Mouse (Mus musculus) forebrain, embryonic 11.5 days (tissue): Measurements from ENCODE around the gene Abca2. TPM values are rescaled to one million over a fixed set of nuclear protein-coding genes. Genes with fewer than 3 reads are reported as not detected.

Experiments used
- ATAC-seq: fragments of 200-750 bp; cut with Nextera tagmentation; replicated peaks from 2 replicates; pipeline ENCODE4 v1.8.0; 2017; ENCODE audit warnings: moderate TSS enrichment; ENCODE audit not compliant: low FRiP score
- DNase-seq: peaks from one replicate; pipeline ENCODE4 v3.0.0-alpha.2; 2017; ENCODE audit warnings: low spot score
- H3K27ac ChIP-seq: fragments of 300-500 bp; sonication (generic); 2 replicates; pipeline ENCODE4 v1.5.1; 2014; ENCODE audit warnings: low read depth, low read length
- H3K27me3 ChIP-seq: fragments of 300-500 bp; sonication (generic); 2 replicates; pipeline ENCODE4 v1.6.1; 2014; ENCODE audit warnings: mild to moderate bottlenecking, low read length, mixed read lengths; ENCODE audit not compliant: control insufficient read depth, insufficient read depth
- H3K36me3 ChIP-seq: fragments of 300-500 bp; sonication (generic); 2 replicates; pipeline ENCODE4 v1.6.1; 2014; ENCODE audit warnings: mild to moderate bottlenecking, low read length, moderate library complexity, mixed read lengths; ENCODE audit not compliant: control insufficient read depth, insufficient read depth
- H3K4me1 ChIP-seq: fragments of 300-500 bp; sonication (generic); replicated peaks from 2 replicates; pipeline ENCODE4 v1.6.1; 2014; ENCODE audit warnings: low read length, mixed read lengths; ENCODE audit not compliant: control insufficient read depth, insufficient read depth
- H3K4me2 ChIP-seq: fragments of 300-500 bp; sonication (generic); 2 replicates; pipeline ENCODE4 v1.6.1; 2014; ENCODE audit warnings: low read depth, mild to moderate bottlenecking, low read length, moderate library complexity, mixed read lengths; ENCODE audit not compliant: severe bottlenecking
- H3K4me3 ChIP-seq: fragments of 300-500 bp; sonication (generic); 2 replicates; pipeline ENCODE4 v1.5.1; 2014; ENCODE audit warnings: low read depth, low read length
- H3K9ac ChIP-seq: fragments of 300-500 bp; sonication (generic); 2 replicates; pipeline ENCODE4 v1.6.1; 2014; ENCODE audit warnings: low read length
- H3K9me3 ChIP-seq: fragments of 300-500 bp; sonication (generic); 2 replicates; pipeline ENCODE4 v1.6.1; 2016; ENCODE audit warnings: low read length, mixed read lengths; ENCODE audit not compliant: control insufficient read depth
- WGBS: fragments of 180-500 bp; shearing (Covaris S2); extraction: QIAGEN DNeasy Blood & Tissue Kit; methylation state at CpG from one replicate; pipeline ENCODE4 v1.1.7; 2014; 5-methylcytosine and 5-hydroxymethylcytosine counted together
- microRNA-seq: library from miRNA; unstranded; fragments of <30 nt; microRNA quantifications from one replicate; pipeline ENCODE4, GENCODE M21; 2016; ENCODE audit not compliant: insufficient number of aligned reads
- polyA plus RNA-seq: library from polyadenylated mRNA; unstranded; fragments of >200 nt; fragmentation: Nextera tagmentation; extraction: Ambion mirVana; gene quantifications from 2 replicates; pipeline ENCODE4 v1.2.1, GENCODE M21; 2014

Gene Abca2
- polyA plus RNA-seq, 1 experiment from 2014 or later = 9.9 TPM

DNA sequence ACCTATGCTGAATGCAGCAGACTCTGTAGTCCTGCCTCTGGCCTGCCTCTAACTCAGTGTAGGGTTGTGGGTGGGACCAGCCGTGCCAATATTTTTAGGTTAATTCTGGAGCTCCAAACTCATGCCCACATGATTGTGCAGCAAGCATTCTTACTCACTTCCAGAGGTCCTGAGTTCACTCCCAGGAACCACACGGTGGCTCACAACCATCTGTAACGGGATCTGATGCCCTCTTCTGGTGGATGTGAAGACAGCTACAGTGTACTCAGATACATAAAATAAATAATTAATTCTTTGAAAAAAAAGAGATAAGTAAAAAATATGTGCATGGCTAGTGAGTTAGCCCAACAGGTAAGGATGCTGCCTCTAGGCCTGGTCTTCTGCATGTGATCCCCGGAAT is 68.0 kb downstream of the Abca2 start:
- Histone ChIP-seq H3K9me3 (no peaks in the 10 kb centered on the region), H3K36me3 (no peaks in the 10 kb centered on the region), H3K4me1 (0 out of 2 replicates have a peak, but pooled peaks cover 3% of the 10 kb centered on the region), H3K4me3 (no peak overlapping the region), H3K27ac (no peak overlapping the region), H3K4me2 (no peak overlapping the region), H3K9ac (no peak overlapping the region), H3K27me3 (no peaks in the 10 kb centered on the region)
- no peak for DNase-seq
- no peak for ATAC-seq
- 39% methylated on average over 4 of the region's 4 CpGs for WGBS

Small RNAs within 50 kb of the gene (microRNA-seq; reads per million reads assigned to microRNA genes)
- not detected for gene Mir3087

Other genes with a start within 250 kb of the Abca2 start
- gene Nrarp, start 247.9 kb upstream of the Abca2 start, polyA plus RNA-seq = 63.6 and 72.1 TPM in 2 replicates
- 1.3 and 1.5 TPM in 2 replicates for gene Tor4a, start 231.8 kb upstream of the Abca2 start, polyA plus RNA-seq
- gene Nelfb, start 217.2 kb upstream of the Abca2 start, polyA plus RNA-seq = 110 TPM in 2 replicates
- not detected in 2 replicates for gene Stpg3, start 214.1 kb upstream of the Abca2 start, polyA plus RNA-seq
- gene Fam166a, start 210.0 kb upstream of the Abca2 start, polyA plus RNA-seq = 0.88 and 1.3 TPM in 2 replicates
- 615 and 680 TPM in 2 replicates for gene Tubb4b, start 204.0 kb upstream of the Abca2 start, polyA plus RNA-seq
- gene Slc34a3, start 194.3 kb upstream of the Abca2 start, polyA plus RNA-seq = not detected in 2 replicates
- gene Rnf224, start 191.9 kb upstream of the Abca2 start, polyA plus RNA-seq = not detected in 2 replicates
- 33.0 and 37.6 TPM in 2 replicates for gene Rnf208, start 186.4 kb upstream of the Abca2 start, polyA plus RNA-seq
- gene Cysrt1, start 186.3 kb upstream of the Abca2 start, polyA plus RNA-seq = not detected in 2 replicates
- 5.1 and 5.8 TPM in 2 replicates for gene AL732309.1, start 181.8 kb upstream of the Abca2 start, polyA plus RNA-seq
- 13.6 and 15.8 TPM in 2 replicates for gene Tmem203, start 173.3 kb upstream of the Abca2 start, polyA plus RNA-seq
- gene Tprn, start 166.1 kb upstream of the Abca2 start, polyA plus RNA-seq = 4.6 and 7.3 TPM in 2 replicates
- 222 and 238 TPM in 2 replicates for gene Ssna1, start 156.3 kb upstream of the Abca2 start, polyA plus RNA-seq
- 116 and 126 TPM in 2 replicates for gene Anapc2, start 156.2 kb upstream of the Abca2 start, polyA plus RNA-seq
- gene Tmem210, start 140.6 kb upstream of the Abca2 start, polyA plus RNA-seq = not detected in 2 replicates
- not detected in 2 replicates for gene Lrrc26, start 138.8 kb upstream of the Abca2 start, polyA plus RNA-seq
- 1.7 and 2.1 TPM in 2 replicates for gene Grin1, start 109.5 kb upstream of the Abca2 start, polyA plus RNA-seq
- 75.7 and 77.8 TPM in 2 replicates for gene Man1b1, start 96.4 kb upstream of the Abca2 start, polyA plus RNA-seq
- gene Dpp7, start 72.3 kb upstream of the Abca2 start, polyA plus RNA-seq = 20.1 and 20.5 TPM in 2 replicates
- gene Uap1l1, start 63.0 kb upstream of the Abca2 start, polyA plus RNA-seq = 3.1 and 5.4 TPM in 2 replicates
- gene Sapcd2, start 56.4 kb upstream of the Abca2 start, polyA plus RNA-seq = 79.0 and 85.0 TPM in 2 replicates
- gene Entpd2, start 32.8 kb upstream of the Abca2 start, polyA plus RNA-seq = 0.23 TPM in 1 of 2 replicates, not detected in the other
- 120 and 128 TPM in 2 replicates for gene Npdc1, start 29.4 kb upstream of the Abca2 start, polyA plus RNA-seq
- not detected in 2 replicates for gene Fut7, start 5.4 kb upstream of the Abca2 start, polyA plus RNA-seq
- 0.61 and 0.77 TPM in 2 replicates for gene Clic3, start 28.1 kb downstream of the Abca2 start, polyA plus RNA-seq
- 22.9 and 24.2 TPM in 2 replicates for gene Paxx, start 32.4 kb downstream of the Abca2 start, polyA plus RNA-seq
- gene Ptgds, start 41.3 kb downstream of the Abca2 start, polyA plus RNA-seq = 0.69 and 0.73 TPM in 2 replicates
- not detected in 2 replicates for gene Lcn12, start 65.2 kb downstream of the Abca2 start, polyA plus RNA-seq
- 96.1 and 102 TPM in 2 replicates for gene Fbxw5, start 72.0 kb downstream of the Abca2 start, polyA plus RNA-seq
- 5.5 and 5.9 TPM in 2 replicates for gene C8g, start 73.0 kb downstream of the Abca2 start, polyA plus RNA-seq
- 37.2 and 40.1 TPM in 2 replicates for gene Traf2, start 118.2 kb downstream of the Abca2 start, polyA plus RNA-seq
- 353 and 371 TPM in 2 replicates for gene Edf1, start 129.1 kb downstream of the Abca2 start, polyA plus RNA-seq
- gene Mamdc4, start 146.1 kb downstream of the Abca2 start, polyA plus RNA-seq = 1.3 and 5.0 TPM in 2 replicates
- 144 and 164 TPM in 2 replicates for gene Phpt1, start 146.5 kb downstream of the Abca2 start, polyA plus RNA-seq
- 0.28 and 0.69 TPM in 2 replicates for gene Ajm1, start 153.1 kb downstream of the Abca2 start, polyA plus RNA-seq
- gene Rabl6, start 179.8 kb downstream of the Abca2 start, polyA plus RNA-seq = 77.1 and 81.5 TPM in 2 replicates
- 0.13 and 0.21 TPM in 2 replicates for gene Ccdc183, start 189.0 kb downstream of the Abca2 start, polyA plus RNA-seq
- gene Tmem141, start 193.3 kb downstream of the Abca2 start, polyA plus RNA-seq = 12.6 and 17.9 TPM in 2 replicates
- gene Fcna, start 199.3 kb downstream of the Abca2 start, polyA plus RNA-seq = 0.95 and 0.97 TPM in 2 replicates
- not detected in 2 replicates for gene Lcn8, start 224.4 kb downstream of the Abca2 start, polyA plus RNA-seq
- gene Lcn5, start 229.2 kb downstream of the Abca2 start, polyA plus RNA-seq = not detected in 2 replicates
- gene Lcn6, start 248.1 kb downstream of the Abca2 start, polyA plus RNA-seq = not detected in 2 replicates